Mouse (Mus musculus) kidney, adult 9 months (tissue): ENCODE measurements around the gene Fam214b.

ENCODE experiments used
- DNase-seq: peaks from one replicate; pipeline ENCODE4 v3.0.0; 2022

Gene Fam214b

DNA sequence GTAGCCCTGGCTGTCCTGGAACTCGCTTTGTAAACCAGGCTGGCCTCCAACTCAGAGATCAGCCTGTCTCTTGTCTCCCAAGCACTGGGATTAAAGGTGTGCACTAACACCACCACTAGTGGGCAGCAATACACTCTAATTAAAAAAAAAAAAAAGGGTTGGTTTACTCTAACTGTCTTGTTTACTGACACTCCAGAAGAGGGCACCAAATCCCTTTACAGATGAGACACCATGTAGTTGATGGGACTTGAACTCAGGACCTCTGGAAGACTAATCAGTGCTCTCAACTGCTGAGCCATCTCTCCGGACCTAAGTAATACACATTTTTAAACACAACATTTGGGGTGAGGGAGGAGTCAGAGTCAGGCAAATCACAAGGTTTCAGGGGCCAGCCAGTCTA, 40.3 kb downstream of the Fam214b start:
- peak; percentile 73 for DNase-seq

DNA sequence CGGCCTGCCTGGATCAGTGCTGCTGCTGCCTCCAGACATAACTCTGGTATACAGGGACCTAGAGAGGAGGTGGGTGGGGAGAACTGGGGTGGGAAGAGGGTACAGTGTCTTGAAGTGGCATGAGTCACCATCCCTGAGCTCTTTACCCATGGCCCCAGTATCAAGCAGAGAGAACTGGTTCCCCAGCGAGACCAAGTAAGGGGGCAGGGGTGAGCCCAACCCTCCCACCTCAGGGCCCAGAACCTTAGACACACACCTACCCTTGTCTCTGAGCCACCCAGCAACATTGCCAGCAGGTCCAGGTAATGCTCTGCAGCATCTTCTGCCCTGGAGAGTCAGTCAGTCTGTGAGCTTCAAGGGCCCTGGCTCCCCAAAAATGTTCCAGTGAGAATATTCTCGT, 41.1 kb downstream of the Fam214b start:
- no peak for DNase-seq

DNA sequence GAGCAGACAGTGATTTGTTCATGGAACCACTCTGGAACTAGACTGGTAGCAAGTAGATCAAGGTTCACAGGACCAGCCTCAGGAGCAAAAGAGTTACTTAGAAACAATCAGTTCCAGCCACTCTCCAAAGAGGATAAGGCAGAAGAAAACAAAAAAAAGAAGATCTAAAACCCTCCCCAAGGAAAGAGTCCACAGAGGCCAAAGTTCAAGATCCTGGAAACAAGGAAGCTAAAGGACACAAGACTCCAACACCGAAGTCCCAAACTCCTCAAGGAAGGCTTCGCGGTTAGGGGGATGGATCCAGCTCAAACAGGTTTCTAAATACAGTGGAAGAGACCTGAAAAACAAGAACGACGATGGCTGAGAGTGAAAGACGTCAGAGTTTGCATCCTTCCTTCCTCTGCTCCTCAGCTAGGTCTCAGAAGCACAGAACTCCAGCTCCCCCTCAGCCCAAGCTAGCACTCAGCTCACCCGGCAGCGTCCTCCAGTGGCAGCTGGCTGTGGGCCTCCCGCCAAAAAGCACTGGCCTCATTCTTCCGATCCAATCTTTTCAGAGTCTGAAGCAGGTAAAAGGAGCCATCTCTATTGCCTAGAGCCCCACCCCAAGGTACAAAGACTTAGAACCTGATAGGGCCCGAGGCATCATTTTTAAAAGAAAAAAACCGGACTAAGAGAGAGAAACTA, 43.1 kb downstream of the Fam214b start:
- peak; percentile 68 for DNase-seq

DNA sequence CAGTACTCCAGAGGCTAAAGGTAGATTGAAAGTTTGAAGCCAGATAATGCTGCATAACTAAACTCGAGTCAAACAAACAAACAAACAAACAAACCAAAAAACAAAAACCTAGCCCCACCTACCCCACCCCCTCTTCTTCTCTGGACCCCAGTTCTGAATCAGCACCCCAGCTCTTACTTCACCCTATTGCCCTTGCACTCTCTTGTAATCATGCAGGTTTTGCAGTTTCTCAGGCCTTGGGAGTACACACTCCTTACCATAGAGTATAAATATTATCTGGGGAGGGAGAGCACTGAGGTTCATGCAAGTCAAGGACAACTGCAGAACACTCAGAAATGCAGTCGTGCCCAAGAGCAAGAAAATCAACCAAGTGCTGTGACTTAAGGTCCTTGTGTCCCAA, 44.7 kb downstream of the Fam214b start:
- DNase-seq, result no peak

DNA sequence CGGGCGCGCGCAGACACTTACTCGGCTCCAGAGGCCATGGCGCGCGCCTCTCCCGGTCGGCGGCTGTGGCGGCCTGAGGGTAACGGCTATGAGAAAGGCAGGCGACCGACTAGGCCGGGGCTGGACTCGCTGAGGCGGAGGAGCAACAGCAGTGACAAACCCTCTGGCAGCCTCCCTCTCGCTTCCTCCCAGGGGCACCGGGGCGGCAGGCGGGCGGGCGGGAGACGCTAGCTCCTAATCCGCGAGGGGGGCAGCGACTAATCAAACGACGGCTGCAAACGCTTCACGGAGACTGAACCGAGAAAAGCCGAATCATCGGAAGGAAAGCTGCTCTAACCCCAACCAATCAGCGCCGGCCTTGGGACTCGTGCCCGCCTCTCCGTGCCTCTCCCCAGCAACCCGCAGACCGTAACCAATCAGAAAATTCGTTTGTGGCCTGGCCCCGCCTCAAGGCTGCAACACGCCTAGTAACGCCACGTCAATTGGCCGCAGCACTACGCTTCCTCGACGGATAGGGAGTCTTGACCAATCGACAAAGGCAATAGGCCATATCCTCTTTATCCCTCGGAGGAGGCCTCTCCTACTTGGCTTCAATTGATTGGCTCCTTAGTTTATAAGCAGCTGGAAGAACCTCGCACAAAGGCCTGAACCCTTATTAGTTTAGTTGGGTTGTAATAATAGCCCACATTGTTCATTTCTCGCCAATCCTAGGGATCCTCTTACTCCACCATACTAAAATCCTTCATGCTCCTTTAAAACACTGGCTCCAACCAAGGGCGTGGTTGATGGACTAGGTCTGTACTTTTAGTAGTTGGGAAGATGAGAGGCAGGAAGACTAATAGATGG, 45.7 kb downstream of the Fam214b start, which contains the start of gene Vcp:
Gene Vcp (minus strand): TSS at position 367 of the 846 bp plus-strand sequence.
- peak; percentile 99 for DNase-seq

DNA sequence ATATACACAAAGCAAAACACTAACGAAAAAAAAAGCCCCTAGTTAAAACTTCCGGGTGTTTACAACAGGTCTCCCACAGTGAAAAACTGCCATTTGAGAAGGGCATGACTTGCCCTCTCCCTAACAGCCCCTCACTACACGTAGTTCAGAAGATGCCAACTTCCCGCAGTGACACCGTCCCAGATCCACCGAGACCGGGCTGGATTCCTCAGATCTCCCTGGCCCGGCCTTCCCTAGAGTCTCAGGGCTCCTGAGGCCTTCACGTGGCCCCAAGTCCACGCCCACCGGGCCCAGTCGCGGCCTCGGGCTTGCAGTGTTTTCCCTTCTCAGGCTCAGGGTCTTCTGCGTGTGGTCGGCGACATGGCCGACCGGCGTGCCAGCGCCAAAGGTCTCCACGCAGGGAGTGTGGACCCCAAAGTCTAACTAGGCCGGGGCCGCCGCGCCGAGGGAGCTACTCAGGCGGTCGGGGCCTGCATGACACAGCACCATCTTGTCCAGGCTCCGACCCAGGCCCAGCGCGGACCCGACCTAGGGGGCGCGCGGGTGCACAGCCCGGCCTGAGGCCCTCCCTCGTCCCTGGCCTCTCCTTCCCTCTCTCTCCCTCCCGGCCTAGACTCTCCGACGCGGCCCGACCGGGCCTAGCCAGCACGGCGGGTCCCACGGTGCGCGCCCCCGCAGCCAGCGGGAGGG, 46.4 kb downstream of the Fam214b start:
- DNase-seq, result peak; percentile 83

DNA sequence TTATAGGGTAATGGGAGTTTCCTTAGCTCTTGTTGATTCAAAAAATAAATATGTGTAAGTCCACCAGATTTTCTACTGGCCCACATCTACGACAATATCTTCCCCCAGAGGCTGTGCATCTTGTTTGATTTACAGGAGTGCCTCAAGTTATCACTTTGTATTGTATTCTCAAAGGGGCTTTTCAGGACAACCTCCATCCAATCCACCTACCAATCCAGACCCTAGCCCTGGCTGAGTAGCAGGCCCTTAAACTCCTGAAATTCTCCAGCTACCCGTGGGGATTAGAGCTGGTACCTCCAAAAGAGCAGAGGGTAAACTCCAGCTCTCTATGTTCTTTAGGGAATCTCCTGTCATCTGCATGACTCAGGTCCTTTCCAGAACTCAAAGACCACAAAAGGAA, 48.0 kb downstream of the Fam214b start:
- no peak for DNase-seq

DNA sequence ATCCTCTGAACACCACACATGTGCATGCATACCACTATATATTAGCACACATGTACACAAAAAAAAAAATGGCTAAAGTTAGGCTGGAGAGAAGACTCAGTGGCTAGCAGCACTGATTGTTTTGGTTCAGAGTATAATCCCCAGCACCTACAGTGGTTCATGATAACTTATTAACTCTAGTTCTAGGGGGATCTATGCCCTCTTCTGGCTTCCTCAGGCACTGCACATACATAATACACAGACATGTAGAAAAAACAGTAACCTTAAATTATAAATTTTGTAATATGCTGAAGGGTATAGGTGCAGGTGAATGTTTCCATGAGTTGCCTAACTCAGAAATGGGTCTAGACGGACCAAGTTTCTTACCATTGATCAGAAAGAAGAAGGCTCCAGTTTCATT, 57.7 kb downstream of the Fam214b start:
- no peak for DNase-seq
